Mouse (Mus musculus): ENCODE measurements around the gene Galnt4. TPM values are rescaled to one million over a fixed set of nuclear protein-coding genes. Genes with fewer than 3 reads are reported as not detected.
A peak's percentile ranks its signal among the peaks of the same experiment; 100 is the strongest.

Gene Galnt4
- polyA plus RNA-seq, 1 experiment: 6.3 TPM

- Histone ChIP-seq H3K4me3 (replicated peaks; ENCODE audit: control insufficient read depth, low read depth, low read length) (no peak overlapping the region), H3K27ac (ENCODE audit: control insufficient read depth, insufficient read depth, low read depth, low read length, poor library complexity) (peak overlapping the region; percentile 8; the same call in 1 of the 2 replicates), H3K4me1 (ENCODE audit: control insufficient read depth, insufficient read depth, low read length) (peaks cover 18% of the 10 kb centered on the region)
- no peak for TF ChIP-seq CTCF (IDR thresholded peaks at IDR 0.05; ENCODE audit: control insufficient read depth, insufficient read depth, low read length)
- TF ChIP-seq POLR2A (IDR thresholded peaks at IDR 0.05; ENCODE audit: borderline replicate concordance, control insufficient read depth, low read depth, low read length): no peak
- WGBS: 35% methylated on average over 5 of the region's 5 CpGs
Measured at GRCm38 (mm10) chr10:99131298-99131697, 23.3 kb downstream of the Galnt4 start.

- Histone ChIP-seq H3K4me3 (replicated peaks; ENCODE audit: control insufficient read depth, low read depth, low read length) (peak overlapping the region; percentile 14), H3K27ac (ENCODE audit: control insufficient read depth, insufficient read depth, low read depth, low read length, poor library complexity) (peak overlapping the region; percentile 59; the same call in 1 of the 2 replicates), H3K4me1 (ENCODE audit: control insufficient read depth, insufficient read depth, low read length) (peaks cover 14% of the 10 kb centered on the region)
- TF ChIP-seq POLR2A (IDR thresholded peaks at IDR 0.05; ENCODE audit: borderline replicate concordance, control insufficient read depth, low read depth, low read length): no peak
- no peak for TF ChIP-seq CTCF (IDR thresholded peaks at IDR 0.05; ENCODE audit: control insufficient read depth, insufficient read depth, low read length)
- 29% methylated on average over 6 of the region's 6 CpGs for WGBS
Measured at GRCm38 (mm10) chr10:99132189-99132588, 24.2 kb downstream of the Galnt4 start.

GRCm38 (mm10) chr10:99132595-99133272 lies 24.8 kb downstream of the Galnt4 start:
- WGBS: 70% methylated on average over 11 of the region's 11 CpGs
- peak overlapping the region; percentile 40 for H3K27ac ChIP-seq (ENCODE audit: control insufficient read depth, insufficient read depth, low read depth, low read length, poor library complexity)
- TF ChIP-seq CTCF (IDR thresholded peaks at IDR 0.05; ENCODE audit: control insufficient read depth, insufficient read depth, low read length) (no peak), POLR2A (IDR thresholded peaks at IDR 0.05; ENCODE audit: borderline replicate concordance, control insufficient read depth, low read depth, low read length) (no peak)
- H3K4me3 ChIP-seq (replicated peaks; ENCODE audit: control insufficient read depth, low read depth, low read length): no peak overlapping the region
- H3K4me1 ChIP-seq (ENCODE audit: control insufficient read depth, insufficient read depth, low read length): peaks cover 14% of the 10 kb centered on the region

- TF ChIP-seq CTCF (IDR thresholded peaks at IDR 0.05; ENCODE audit: control insufficient read depth, insufficient read depth, low read length) (no peak), POLR2A (IDR thresholded peaks at IDR 0.05; ENCODE audit: borderline replicate concordance, control insufficient read depth, low read depth, low read length) (no peak)
- Histone ChIP-seq H3K4me3 (replicated peaks; ENCODE audit: control insufficient read depth, low read depth, low read length) (no peak overlapping the region), H3K4me1 (ENCODE audit: control insufficient read depth, insufficient read depth, low read length) (peaks cover 11% of the 10 kb centered on the region; the same call in 1 of the 2 replicates), H3K27ac (ENCODE audit: control insufficient read depth, insufficient read depth, low read depth, low read length, poor library complexity) (no peak overlapping the region)
- 79% methylated on average over 16 of the region's 16 CpGs for WGBS
Measured at GRCm38 (mm10) chr10:99133321-99133875, 25.4 kb downstream of the Galnt4 start.

- peaks cover 3% of the 10 kb centered on the region; the same call in 1 of the 2 replicates for H3K4me1 ChIP-seq (ENCODE audit: control insufficient read depth, insufficient read depth, low read length)
- TF ChIP-seq POLR2A (IDR thresholded peaks at IDR 0.05; ENCODE audit: borderline replicate concordance, control insufficient read depth, low read depth, low read length) (no peak), CTCF (IDR thresholded peaks at IDR 0.05; ENCODE audit: control insufficient read depth, insufficient read depth, low read length) (no peak)
- no peak overlapping the region for H3K27ac ChIP-seq (ENCODE audit: control insufficient read depth, insufficient read depth, low read depth, low read length, poor library complexity)
- WGBS: 70% methylated on average over 5 of the region's 5 CpGs
- no peak overlapping the region for H3K4me3 ChIP-seq (replicated peaks; ENCODE audit: control insufficient read depth, low read depth, low read length)
Measured at GRCm38 (mm10) chr10:99136337-99136736, 28.4 kb downstream of the Galnt4 start.

- Histone ChIP-seq H3K4me3 (replicated peaks; ENCODE audit: control insufficient read depth, low read depth, low read length) (no peak overlapping the region), H3K4me1 (ENCODE audit: control insufficient read depth, insufficient read depth, low read length) (no peaks in the 10 kb centered on the region), H3K27ac (ENCODE audit: control insufficient read depth, insufficient read depth, low read depth, low read length, poor library complexity) (no peak overlapping the region)
- TF ChIP-seq CTCF (IDR thresholded peaks at IDR 0.05; ENCODE audit: control insufficient read depth, insufficient read depth, low read length) (no peak), POLR2A (IDR thresholded peaks at IDR 0.05; ENCODE audit: borderline replicate concordance, control insufficient read depth, low read depth, low read length) (no peak)
- 70% methylated on average over 8 of the region's 8 CpGs for WGBS
Measured at GRCm38 (mm10) chr10:99145611-99146010, 37.7 kb downstream of the Galnt4 start.

GRCm38 (mm10) chr10:99146596-99146995 lies 38.6 kb downstream of the Galnt4 start:
- H3K4me1 ChIP-seq (ENCODE audit: control insufficient read depth, insufficient read depth, low read length): no peaks in the 10 kb centered on the region
- H3K27ac ChIP-seq (ENCODE audit: control insufficient read depth, insufficient read depth, low read depth, low read length, poor library complexity): no peak overlapping the region
- TF ChIP-seq CTCF (IDR thresholded peaks at IDR 0.05; ENCODE audit: control insufficient read depth, insufficient read depth, low read length) (no peak), POLR2A (IDR thresholded peaks at IDR 0.05; ENCODE audit: borderline replicate concordance, control insufficient read depth, low read depth, low read length) (no peak)
- no peak overlapping the region for H3K4me3 ChIP-seq (replicated peaks; ENCODE audit: control insufficient read depth, low read depth, low read length)
- WGBS: 54% methylated on average over 8 of the region's 8 CpGs

GRCm38 (mm10) chr10:99150016-99150415 lies 42.1 kb downstream of the Galnt4 start:
- Histone ChIP-seq H3K4me1 (ENCODE audit: control insufficient read depth, insufficient read depth, low read length) (no peaks in the 10 kb centered on the region), H3K27ac (ENCODE audit: control insufficient read depth, insufficient read depth, low read depth, low read length, poor library complexity) (no peak overlapping the region), H3K4me3 (replicated peaks; ENCODE audit: control insufficient read depth, low read depth, low read length) (no peak overlapping the region)
- 88% methylated on average over 6 of the region's 6 CpGs for WGBS
- TF ChIP-seq POLR2A (IDR thresholded peaks at IDR 0.05; ENCODE audit: borderline replicate concordance, control insufficient read depth, low read depth, low read length): no peak
- TF ChIP-seq CTCF (IDR thresholded peaks at IDR 0.05; ENCODE audit: control insufficient read depth, insufficient read depth, low read length): no peak

Measured in bone marrow, adult 2 months (tissue).